Mouse (Mus musculus): ENCODE results near the gene Cldn13.

- TF ChIP-seq EP300 (IDR thresholded peaks at IDR 0.05; ENCODE audit: low read depth) = no peak
- no peak; the same call in 1 of the 2 replicates for TF ChIP-seq CTCF (IDR thresholded peaks at IDR 0.05; ENCODE audit: low read depth)
These were observed 50.2 kb downstream of the Cldn13 start for GRCm38 (mm10) chr5:134865158-134865557.

Measured in liver, postnatal 0 days (tissue).